Mouse (Mus musculus) cerebellum, adult 2 months (tissue): ENCODE data around the gene 6030468B19Rik.
"Not testable (repeated sequence)": the region's sequence is repeated elsewhere in the genome, so short reads cannot be mapped to it uniquely, and the experiment has no call there.

Experiments used
- CTCF ChIP-seq: fragments of 200-500 bp; IDR thresholded peaks from 2 replicates; pipeline ENCODE4 v1.5.1; 2011; ENCODE audit warnings: low read depth, mild to moderate bottlenecking, control low read depth, low read length, moderate library complexity, borderline replicate concordance; ENCODE audit not compliant: insufficient read depth
- POLR2A ChIP-seq: fragments of 200-500 bp; IDR thresholded peaks from 2 replicates; pipeline ENCODE4 v1.6.1; 2011; ENCODE audit warnings: low read length, control low read depth, borderline replicate concordance; ENCODE audit not compliant: insufficient read depth

GRCm38 (mm10) chr11:117815850-117816249 lies 18.4 kb downstream of the 6030468B19Rik start:
- TF ChIP-seq POLR2A, CTCF: not testable (repeated sequence)
